Mouse (Mus musculus): Measurements from ENCODE around the gene Dpf2. TPM values are rescaled to one million over a fixed set of nuclear protein-coding genes. Genes with fewer than 3 reads are reported as not detected.

The Dpf2 gene
- total and polyA plus RNA-seq, 3 experiments: 25.0 to 115 (median 36.7) TPM

DNA sequence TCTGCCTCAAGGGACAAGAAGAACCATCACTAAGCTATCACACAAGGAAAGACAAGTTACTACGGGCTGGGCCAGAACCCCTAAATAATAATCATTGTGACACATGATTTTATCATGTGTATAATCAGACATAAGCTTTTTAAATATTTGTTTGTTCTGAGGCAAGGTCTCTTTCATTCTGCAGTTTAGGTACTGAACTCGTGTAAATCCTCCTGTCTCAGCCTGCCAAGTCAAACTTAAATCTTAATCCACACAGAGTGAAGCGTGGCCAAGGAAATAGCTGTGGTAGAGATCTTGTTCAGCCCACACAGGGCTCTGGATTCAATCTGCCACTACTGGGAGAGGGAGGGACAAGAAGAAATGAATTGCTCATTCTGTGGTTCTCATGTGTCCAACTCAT is 5.5 kb downstream of the Dpf2 start:
- Histone ChIP-seq H3K27me3 (replicated peaks) (no peaks in the 10 kb centered on the region), H3K79me2 (replicated peaks; ENCODE audit: control insufficient read depth, extremely low read depth, insufficient read depth, poor library complexity, severe bottlenecking) (peaks cover 54% of the 10 kb centered on the region), H3K9ac (ENCODE audit: insufficient read depth, low read depth) (no peak overlapping the region), H3K4me1 (ENCODE audit: control insufficient read depth in 1 of 2, insufficient read depth in 2 of 2) (peaks cover 8 to 22% of the 10 kb centered on the region in 2 experiments; a peak in 3 of 4 replicates), H3K4me2 (ENCODE audit: insufficient read depth, low read depth, poor library complexity, severe bottlenecking) (no peak overlapping the region), H3K27ac (ENCODE audit: insufficient read depth, low read depth) (no peak overlapping the region), H3K36me3 (replicated peaks in 1 of 2; ENCODE audit: control insufficient read depth in 1 of 2, insufficient read depth in 1 of 2, low read length in 1 of 2) (peaks cover 45 to 72% of the 10 kb centered on the region in 2 experiments), H3K9me3 (replicated peaks; ENCODE audit: low read length) (no peaks in the 10 kb centered on the region), H3K4me3 (replicated peaks in 1 of 3; ENCODE audit: low read depth in 2 of 3, low read length in 2 of 3, poor library complexity in 1 of 3) (no peak overlapping the region)
- in situ Hi-C loops (cut with MboI; ENCODE audit: low pct_ligation_motif_present, low pct_unique_long_range_greater_than_20kb, low sequenced_read_pairs): no loop called here
- TF ChIP-seq USF2 (conservative IDR thresholded peaks at IDR 0.05; ENCODE audit: low read depth, low read length) (no peak), TCF12 (IDR thresholded peaks at IDR 0.05; ENCODE audit: low read depth, low read length) (no peak), UBTF (IDR thresholded peaks at IDR 0.05; ENCODE audit: low read depth, low read length) (no peak), NRF1 (IDR thresholded peaks at IDR 0.05; ENCODE audit: low read depth, low read length) (no peak), RAD21 (IDR thresholded peaks at IDR 0.05; ENCODE audit: low read depth, low read length) (no peak), TBP (conservative IDR thresholded peaks at IDR 0.05; ENCODE audit: low read depth, low read length) (no peak), JUND (conservative IDR thresholded peaks at IDR 0.05; ENCODE audit: low read depth, low read length) (no peak), MAX (IDR thresholded peaks at IDR 0.05; ENCODE audit: low read length) (no peak), ETS1 (conservative IDR thresholded peaks at IDR 0.05; ENCODE audit: low read depth, low read length) (no peak), ELF1 (IDR thresholded peaks at IDR 0.05; ENCODE audit: low read depth, low read length) (no peak), POLR2AphosphoS2 (IDR thresholded peaks at IDR 0.05; ENCODE audit: low read depth, low read length) (no peak), IRF4 (IDR thresholded peaks at IDR 0.05; ENCODE audit: low read depth, low read length) (no peak), MXI1 (IDR thresholded peaks at IDR 0.05; ENCODE audit: low read depth, low read length) (no peak)
- no peak for DNase-seq (ENCODE audit: extremely low read depth)
- dilution Hi-C loops (cut with MboI; ENCODE audit: extremely low pct_ligation_motif_present, extremely low pct_unique_long_range_greater_than_20kb, low sequenced_read_pairs): no loop called here

DNA sequence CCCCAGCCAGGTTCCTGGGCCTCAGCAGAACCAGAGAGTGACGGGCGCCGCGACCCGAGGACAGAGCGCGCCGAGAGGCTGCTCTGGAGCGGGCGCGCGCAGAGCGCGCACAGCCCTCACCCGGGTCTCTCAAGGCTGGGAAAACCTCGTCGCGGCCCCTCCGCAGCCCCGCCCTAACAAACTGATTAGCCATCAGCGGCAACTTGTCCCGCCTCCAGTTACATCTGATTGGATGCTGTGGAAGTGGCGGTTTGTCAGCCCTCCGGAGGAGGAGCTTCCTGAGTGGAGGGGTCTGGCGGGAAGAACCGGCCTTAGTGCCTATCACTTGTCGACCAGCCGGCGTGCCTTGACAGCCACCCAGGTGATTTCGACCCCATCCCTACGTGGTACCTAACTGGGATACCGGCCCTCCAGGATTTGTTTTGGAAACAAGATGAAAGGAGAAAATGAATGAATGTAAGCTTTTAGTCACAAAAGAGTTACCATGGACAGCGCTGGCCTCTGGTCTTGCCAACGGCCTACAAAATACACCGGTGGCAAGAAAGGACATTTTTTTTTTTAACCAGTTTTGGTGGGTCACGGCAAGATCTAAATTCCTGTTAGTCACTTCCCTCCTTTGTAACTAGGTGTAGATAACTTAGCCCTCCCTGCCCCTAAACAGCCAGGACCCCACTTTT is 18.7 kb downstream of the Dpf2 start, which contains the start of gene Tigd3:
Gene Tigd3 (minus strand): TSS at position 148 of the 677 bp plus-strand sequence.
- H3K4me2 ChIP-seq (ENCODE audit: insufficient read depth, low read depth, poor library complexity, severe bottlenecking): peak within 1 kb of the TSS; percentile 45
- H3K36me3 ChIP-seq (replicated peaks in 1 of 2; ENCODE audit: control insufficient read depth in 1 of 2, insufficient read depth in 1 of 2, low read length in 1 of 2): peaks cover 19 to 62% of the 10 kb centered on the region in 2 experiments
- H3K4me1 ChIP-seq (ENCODE audit: control insufficient read depth in 1 of 2, insufficient read depth in 2 of 2): peaks cover 2 to 22% of the 10 kb centered on the region in 2 experiments; a peak in 2 of 4 replicates
- H3K9ac ChIP-seq (ENCODE audit: insufficient read depth, low read depth): peak within 1 kb of the TSS; percentile 75
- no peak within 1 kb of the TSS for H3K27ac ChIP-seq (ENCODE audit: insufficient read depth, low read depth)
- dilution Hi-C loops (cut with MboI; ENCODE audit: extremely low pct_ligation_motif_present, extremely low pct_unique_long_range_greater_than_20kb, low sequenced_read_pairs): no loop called here
- peak within 1 kb of the TSS in 2 of 3 experiments; percentile 40 to 49 for H3K4me3 ChIP-seq (replicated peaks in 1 of 3; ENCODE audit: low read depth in 2 of 3, low read length in 2 of 3, poor library complexity in 1 of 3)
- in situ Hi-C loops (cut with MboI; ENCODE audit: low pct_ligation_motif_present, low pct_unique_long_range_greater_than_20kb, low sequenced_read_pairs): no loop called here
- H3K79me2 ChIP-seq (replicated peaks; ENCODE audit: control insufficient read depth, extremely low read depth, insufficient read depth, poor library complexity, severe bottlenecking): no peaks in the 10 kb centered on the region
- no peaks in the 10 kb centered on the region for H3K27me3 ChIP-seq (replicated peaks)
- DNase-seq (ENCODE audit: extremely low read depth): peak; percentile 89
- TF ChIP-seq POLR2A (IDR thresholded peaks at IDR 0.05; ENCODE audit: low read depth, low read length): peak; percentile 77
- TF ChIP-seq HCFC1 (IDR thresholded peaks at IDR 0.05; ENCODE audit: low read depth, low read length): no peak
- TF ChIP-seq CHD2 (IDR thresholded peaks at IDR 0.05; ENCODE audit: low read length): peak; percentile 52; the same call in 1 of the 2 replicates
- no peak for TF ChIP-seq CTCF (conservative IDR thresholded peaks at IDR 0.05 in 1 of 2, IDR thresholded peaks at IDR 0.05 in 1 of 2; ENCODE audit: low read depth in 2 of 2, low read length in 2 of 2)
- TF ChIP-seq E2F4 (IDR thresholded peaks at IDR 0.05; ENCODE audit: insufficient replicate concordance, low read depth, low read length): 0 out of 2 replicates have a peak, but pooled peaks have one; percentile 76
- peak; percentile 36; the same call in 1 of the 2 replicates for TF ChIP-seq TCF12 (IDR thresholded peaks at IDR 0.05; ENCODE audit: low read depth, low read length)
- TF ChIP-seq POLR2AphosphoS2 (IDR thresholded peaks at IDR 0.05; ENCODE audit: low read depth, low read length): peak; percentile 83
- no peak for TF ChIP-seq USF2 (conservative IDR thresholded peaks at IDR 0.05; ENCODE audit: low read depth, low read length)
- TF ChIP-seq RAD21 (IDR thresholded peaks at IDR 0.05; ENCODE audit: low read depth, low read length): no peak
- TF ChIP-seq RCOR1 (conservative IDR thresholded peaks at IDR 0.05; ENCODE audit: low read depth, low read length): 0 out of 2 replicates have a peak, but pooled peaks have one; percentile 19
- no peak for TF ChIP-seq MAZ (IDR thresholded peaks at IDR 0.05; ENCODE audit: low read depth, low read length)
- peak; percentile 36; the same call in 1 of the 2 replicates for TF ChIP-seq SIN3A (IDR thresholded peaks at IDR 0.05; ENCODE audit: low read length)
- TF ChIP-seq NRF1 (IDR thresholded peaks at IDR 0.05; ENCODE audit: low read depth, low read length): peak; percentile 56
- TF ChIP-seq NELFE (IDR thresholded peaks at IDR 0.05; ENCODE audit: low read depth, low read length): peak; percentile 47; the same call in 1 of the 2 replicates
- no peak for TF ChIP-seq MAX (IDR thresholded peaks at IDR 0.05; ENCODE audit: low read length)
- TF ChIP-seq IRF4 (IDR thresholded peaks at IDR 0.05; ENCODE audit: low read depth, low read length): 0 out of 2 replicates have a peak, but pooled peaks have one; percentile 8
- TF ChIP-seq TBP (conservative IDR thresholded peaks at IDR 0.05; ENCODE audit: low read depth, low read length): 0 out of 2 replicates have a peak, but pooled peaks have one; percentile 37
- TF ChIP-seq ELF1 (IDR thresholded peaks at IDR 0.05; ENCODE audit: low read depth, low read length): peak; percentile 51
- peak; percentile 68; the same call in 1 of the 2 replicates for TF ChIP-seq ZMIZ1 (IDR thresholded peaks at IDR 0.05; ENCODE audit: low read depth, low read length)
- no peaks in the 10 kb centered on the region for H3K9me3 ChIP-seq (replicated peaks; ENCODE audit: low read length)

All from CH12.LX (cell line).